Mouse (Mus musculus): ENCODE results near the gene Gm42517.

Gm42517 gene

DNA sequence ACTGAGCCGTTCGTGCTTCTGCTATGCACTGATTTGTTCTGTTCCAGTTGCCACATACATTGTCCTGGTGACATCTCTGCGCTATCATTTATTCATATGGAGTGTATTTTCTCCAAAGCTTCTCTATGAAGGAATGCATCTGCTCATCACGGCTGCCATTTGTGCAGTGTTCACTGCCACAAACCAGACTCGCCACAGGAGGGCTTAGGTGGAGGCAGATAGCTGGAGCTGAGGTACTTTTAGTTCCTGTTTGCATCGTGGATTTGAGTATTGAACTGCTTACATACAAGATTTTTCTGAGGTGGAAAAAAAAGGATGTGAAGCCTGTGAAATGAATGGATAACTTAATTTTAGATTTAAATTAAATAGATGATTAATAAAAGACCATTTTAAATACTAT lies 19.9 kb downstream of the Gm42517 start:
- no peak for DNase-seq

- DNase-seq = no peak
These were observed 22.2 kb downstream of the Gm42517 start for GRCm38 (mm10) chr5:108345313-108346071.

DNA sequence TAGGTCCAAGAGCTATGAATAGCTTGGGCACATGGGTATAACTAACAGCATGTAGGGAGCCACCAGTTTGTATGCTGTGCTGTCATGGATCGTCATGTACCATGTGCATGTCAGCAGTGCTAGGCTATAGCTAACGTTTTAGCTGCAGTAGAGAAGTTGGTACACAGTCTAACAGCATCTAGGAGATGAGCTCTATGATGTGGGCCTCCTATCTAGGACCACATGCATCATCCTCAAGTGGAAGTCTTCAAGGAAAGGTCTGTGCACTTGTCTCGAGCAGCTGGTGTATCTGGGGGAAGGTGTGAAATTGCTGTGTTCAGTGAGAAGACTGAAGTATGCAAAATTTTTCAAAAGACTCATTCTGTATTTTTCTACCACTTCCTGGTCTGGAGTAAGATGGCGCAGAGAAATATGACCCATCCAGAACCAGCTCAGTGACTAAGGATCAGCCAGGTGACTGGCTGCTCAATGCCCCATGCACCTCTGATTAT lies 24.0 kb downstream of the Gm42517 start:
- no peak for DNase-seq

GRCm38 (mm10) chr5:108338049-108338448 lies 29.7 kb downstream of the Gm42517 start:
- no peak for DNase-seq

- DNase-seq = no peak
These were observed 30.3 kb downstream of the Gm42517 start for GRCm38 (mm10) chr5:108337385-108337784.

DNA sequence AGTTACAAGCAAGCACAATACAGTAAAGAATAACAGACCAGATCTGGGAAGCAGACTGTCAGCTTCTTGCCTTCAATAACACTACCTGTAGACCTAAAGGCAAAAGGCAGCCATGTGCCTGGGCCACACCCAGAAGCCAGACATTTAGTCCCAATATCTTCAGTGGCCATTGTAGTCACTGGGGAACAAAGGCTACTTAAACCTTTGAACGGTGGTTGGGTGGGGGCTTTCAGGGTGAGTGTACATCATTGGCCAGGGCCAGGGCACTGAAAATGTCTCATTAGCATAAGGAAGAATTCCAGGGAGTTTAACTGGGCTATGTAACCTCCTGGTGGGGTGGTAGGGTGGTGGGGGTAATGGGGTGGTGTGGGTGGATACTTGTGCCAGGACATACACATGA lies 36.7 kb downstream of the Gm42517 start:
- no peak for DNase-seq
